Mouse (Mus musculus) embryonic facial prominence, embryonic 11.5 days (tissue): ENCODE measurements at regions not wholly inside any gene's neighbourhood (a gene's known extent, or its start where the extent isn't known, plus 50 kb on each side); places are given as distances from the start of the nearest gene placed in this dataset.
"Not testable (repeated sequence)": the region's sequence is repeated elsewhere in the genome, so short reads cannot be mapped to it uniquely, and the experiment has no call there.

Source experiments
- ATAC-seq: fragments of 200-750 bp; cut with Nextera tagmentation; replicated peaks from 2 replicates; pipeline ENCODE4 v1.8.0; 2017; ENCODE audit warnings: low read depth; ENCODE audit not compliant: insufficient number of reproducible peaks, low FRiP score, low TSS enrichment
- DNase-seq: peaks from one replicate; pipeline ENCODE4 v3.0.0-alpha.2; 2015; ENCODE audit warnings: low spot score
- H3K27ac ChIP-seq: fragments of 300-500 bp; sonication (generic); replicated peaks from 2 replicates; pipeline ENCODE4 v1.5.1; 2014; ENCODE audit warnings: mild to moderate bottlenecking, low read depth, low read length, control low read depth
- H3K27me3 ChIP-seq: fragments of 300-500 bp; sonication (generic); 2 replicates; pipeline ENCODE4 v1.6.1; 2014; ENCODE audit warnings: mild to moderate bottlenecking, low read length, moderate library complexity, mixed read lengths; ENCODE audit not compliant: control insufficient read depth, insufficient read depth
- H3K36me3 ChIP-seq: fragments of 300-500 bp; sonication (generic); replicated peaks from 2 replicates; pipeline ENCODE4 v1.6.1; 2014; ENCODE audit warnings: low read depth, mild to moderate bottlenecking, low read length, moderate library complexity, mixed read lengths; ENCODE audit not compliant: control insufficient read depth, insufficient read depth
- H3K4me1 ChIP-seq: fragments of 300-500 bp; sonication (generic); 2 replicates; pipeline ENCODE4 v1.6.1; 2014; ENCODE audit warnings: low read length, mixed read lengths; ENCODE audit not compliant: control insufficient read depth, insufficient read depth
- H3K4me2 ChIP-seq: fragments of 300-500 bp; sonication (generic); 2 replicates; pipeline ENCODE4 v1.6.1; 2014; ENCODE audit warnings: low read depth, mild to moderate bottlenecking, control low read depth, low read length, moderate library complexity
- H3K4me3 ChIP-seq: fragments of 300-500 bp; sonication (generic); 2 replicates; pipeline ENCODE4 v1.5.1; 2014; ENCODE audit warnings: low read depth, low read length, control low read depth
- H3K9ac ChIP-seq: fragments of 300-500 bp; sonication (generic); replicated peaks from 2 replicates; pipeline ENCODE4 v1.6.1; 2014; ENCODE audit warnings: mild to moderate bottlenecking, control low read depth, low read length
- H3K9me3 ChIP-seq: fragments of 300-500 bp; sonication (generic); replicated peaks from 2 replicates; pipeline ENCODE4 v1.6.1; 2016; ENCODE audit warnings: mild to moderate bottlenecking, low read length, inconsistent platforms, mixed read lengths; ENCODE audit not compliant: control insufficient read depth
- WGBS: fragments of 180-500 bp; shearing (Covaris S2); extraction: QIAGEN DNeasy Blood & Tissue Kit; methylation state at CpG from one replicate; pipeline ENCODE4 v1.1.7; 2014; 5-methylcytosine and 5-hydroxymethylcytosine counted together

GRCm38 (mm10) chrX:103532620-103533199 lies 97.7 kb upstream of the Zcchc13 start:
- peak; percentile 31 for DNase-seq
- not testable (repeated sequence) for H3K27me3 ChIP-seq, H3K36me3 ChIP-seq, H3K4me1 ChIP-seq, H3K9me3 ChIP-seq, H3K4me2 ChIP-seq, H3K4me3 ChIP-seq
- Histone ChIP-seq H3K9ac (peak overlapping the region; percentile 25), H3K27ac (peak overlapping the region; percentile 65)
- WGBS: 14% methylated on average over 1 of the region's 2 CpGs
- peak; percentile 95 for ATAC-seq

- peak; percentile 64; the same call in 1 of the 2 replicates for ATAC-seq
- Histone ChIP-seq H3K9ac (peak overlapping the region; percentile 25), H3K9me3 (no peaks in the 10 kb centered on the region), H3K36me3 (no peaks in the 10 kb centered on the region), H3K4me3 (no peak overlapping the region), H3K27me3 (no peaks in the 10 kb centered on the region), H3K27ac (peak overlapping the region; percentile 65), H3K4me1 (no peaks in the 10 kb centered on the region), H3K4me2 (no peak overlapping the region)
- DNase-seq: peak; percentile 81
- under 1% methylated on average over 11 of the region's 11 CpGs for WGBS
Measured at GRCm38 (mm10) chrX:103533306-103533705, 97.1 kb upstream of the Zcchc13 start.

GRCm38 (mm10) chrX:103533831-103534230 lies 96.6 kb upstream of the Zcchc13 start:
- Histone ChIP-seq H3K9ac (no peak overlapping the region), H3K36me3 (no peaks in the 10 kb centered on the region), H3K4me3 (no peak overlapping the region), H3K27me3 (no peaks in the 10 kb centered on the region), H3K27ac (peak overlapping the region; percentile 62), H3K4me2 (no peak overlapping the region), H3K9me3 (no peaks in the 10 kb centered on the region), H3K4me1 (no peaks in the 10 kb centered on the region)
- no peak for ATAC-seq
- DNase-seq: no peak
- 16% methylated on average over 1 of the region's 1 CpGs for WGBS

GRCm38 (mm10) chrX:103546490-103547202 lies 83.7 kb upstream of the Zcchc13 start:
- Histone ChIP-seq H3K4me2 (no peak overlapping the region), H3K9ac (no peak overlapping the region), H3K9me3 (no peaks in the 10 kb centered on the region), H3K4me1 (no peaks in the 10 kb centered on the region), H3K4me3 (no peak overlapping the region), H3K27ac (no peak overlapping the region), H3K27me3 (no peaks in the 10 kb centered on the region), H3K36me3 (no peaks in the 10 kb centered on the region)
- 79% methylated on average over 5 of the region's 5 CpGs for WGBS
- ATAC-seq (no peak), DNase-seq (no peak)

GRCm38 (mm10) chrX:103551304-103551703 lies 79.1 kb upstream of the Zcchc13 start:
- no peaks in the 10 kb centered on the region for H3K36me3 ChIP-seq
- no peak overlapping the region for H3K4me2 ChIP-seq
- no peaks in the 10 kb centered on the region for H3K27me3 ChIP-seq
- DNase-seq (no peak), ATAC-seq (no peak)
- H3K9me3 ChIP-seq: no peaks in the 10 kb centered on the region
- H3K9ac ChIP-seq: no peak overlapping the region
- H3K4me1 ChIP-seq: no peaks in the 10 kb centered on the region
- no peak overlapping the region for H3K27ac ChIP-seq
- no peak overlapping the region for H3K4me3 ChIP-seq
- 85% methylated on average over 14 of the region's 14 CpGs for WGBS

GRCm38 (mm10) chrX:103553196-103553595 lies 77.2 kb upstream of the Zcchc13 start:
- 91% methylated on average over 3 of the region's 3 CpGs for WGBS
- no peak overlapping the region for H3K4me2 ChIP-seq
- H3K36me3 ChIP-seq: no peaks in the 10 kb centered on the region
- H3K4me1 ChIP-seq: no peaks in the 10 kb centered on the region
- DNase-seq: no peak
- H3K27me3 ChIP-seq: no peaks in the 10 kb centered on the region
- no peak overlapping the region for H3K9ac ChIP-seq
- ATAC-seq: no peak
- no peak overlapping the region for H3K4me3 ChIP-seq
- no peak overlapping the region for H3K27ac ChIP-seq
- H3K9me3 ChIP-seq: no peaks in the 10 kb centered on the region

GRCm38 (mm10) chrX:103553605-103554004 lies 76.8 kb upstream of the Zcchc13 start:
- Histone ChIP-seq H3K4me3 (no peak overlapping the region), H3K4me2 (no peak overlapping the region), H3K9me3 (no peaks in the 10 kb centered on the region), H3K9ac (no peak overlapping the region), H3K36me3 (no peaks in the 10 kb centered on the region), H3K27ac (no peak overlapping the region), H3K27me3 (no peaks in the 10 kb centered on the region), H3K4me1 (no peaks in the 10 kb centered on the region)
- DNase-seq: no peak
- 86% methylated on average over 3 of the region's 3 CpGs for WGBS
- no peak for ATAC-seq
